Mouse (Mus musculus): ENCODE data around the gene Piezo1. TPM values are rescaled to one million over a fixed set of nuclear protein-coding genes. Genes with fewer than 3 reads are reported as not detected.

The Piezo1 gene
- polyA plus RNA-seq, 1 experiment: 96.7 TPM

- DNase-seq (ENCODE audit: low read depth in 1 of 2, low spot score in 2 of 2): no peak
- peaks cover 16% of the 10 kb centered on the region; the same call in 1 of the 2 replicates for H3K4me1 ChIP-seq (ENCODE audit: control insufficient read depth, insufficient read depth, insufficient read length)
- H3K27me3 ChIP-seq (ENCODE audit: control insufficient read depth, insufficient read depth, low read length): no peaks in the 10 kb centered on the region
- H3K27ac ChIP-seq (ENCODE audit: insufficient read depth, low read length): peak overlapping the region; percentile 95
- no peak for TF ChIP-seq POLR2A (IDR thresholded peaks at IDR 0.05; ENCODE audit: low read depth, low read length)
- no peak for TF ChIP-seq CTCF (IDR thresholded peaks at IDR 0.05; ENCODE audit: extremely low read depth, insufficient read depth, insufficient read length, insufficient replicate concordance)
- H3K36me3 ChIP-seq (ENCODE audit: control insufficient read depth, insufficient read depth, low read length): no peaks in the 10 kb centered on the region
- H3K4me3 ChIP-seq (ENCODE audit: extremely low read depth, insufficient read depth, insufficient read length): no peak overlapping the region
- 22% methylated on average over 10 of the region's 10 CpGs for WGBS
Observed at GRCm38 (mm10) chr8:122557248-122558038, 6.3 kb upstream of the Piezo1 start.

GRCm38 (mm10) chr8:122556030-122557009 is 5.2 kb upstream of the Piezo1 start:
- WGBS: 9% methylated on average over 12 of the region's 12 CpGs
- H3K36me3 ChIP-seq (ENCODE audit: control insufficient read depth, insufficient read depth, low read length): no peaks in the 10 kb centered on the region
- peak overlapping the region; percentile 59 for H3K4me3 ChIP-seq (ENCODE audit: extremely low read depth, insufficient read depth, insufficient read length)
- H3K4me1 ChIP-seq (ENCODE audit: control insufficient read depth, insufficient read depth, insufficient read length): peaks cover 16% of the 10 kb centered on the region; the same call in 1 of the 2 replicates
- peak; percentile 59 to 83 for DNase-seq (ENCODE audit: low read depth in 1 of 2, low spot score in 2 of 2)
- peak overlapping the region; percentile 95 for H3K27ac ChIP-seq (ENCODE audit: insufficient read depth, low read length)
- TF ChIP-seq POLR2A (IDR thresholded peaks at IDR 0.05; ENCODE audit: low read depth, low read length): peak; percentile 87
- TF ChIP-seq CTCF (IDR thresholded peaks at IDR 0.05; ENCODE audit: extremely low read depth, insufficient read depth, insufficient read length, insufficient replicate concordance): no peak
- H3K27me3 ChIP-seq (ENCODE audit: control insufficient read depth, insufficient read depth, low read length): no peaks in the 10 kb centered on the region

- no peak overlapping the region for H3K4me3 ChIP-seq (ENCODE audit: extremely low read depth, insufficient read depth, insufficient read length)
- H3K36me3 ChIP-seq (ENCODE audit: control insufficient read depth, insufficient read depth, low read length): no peaks in the 10 kb centered on the region
- no peaks in the 10 kb centered on the region for H3K27me3 ChIP-seq (ENCODE audit: control insufficient read depth, insufficient read depth, low read length)
- no peak for DNase-seq (ENCODE audit: low read depth in 1 of 2, low spot score in 2 of 2)
- no peak overlapping the region for H3K27ac ChIP-seq (ENCODE audit: insufficient read depth, low read length)
- H3K4me1 ChIP-seq (ENCODE audit: control insufficient read depth, insufficient read depth, insufficient read length): peaks cover 17% of the 10 kb centered on the region; the same call in 1 of the 2 replicates
- TF ChIP-seq CTCF (IDR thresholded peaks at IDR 0.05; ENCODE audit: extremely low read depth, insufficient read depth, insufficient read length, insufficient replicate concordance) (no peak), POLR2A (IDR thresholded peaks at IDR 0.05; ENCODE audit: low read depth, low read length) (no peak)
- WGBS: 76% methylated on average over 6 of the region's 6 CpGs
Observed at GRCm38 (mm10) chr8:122554786-122555185, 3.7 kb upstream of the Piezo1 start.

GRCm38 (mm10) chr8:122550995-122551264 is 199 bp downstream of the Piezo1 start:
- TF ChIP-seq POLR2A (IDR thresholded peaks at IDR 0.05; ENCODE audit: low read depth, low read length) (no peak), CTCF (IDR thresholded peaks at IDR 0.05; ENCODE audit: extremely low read depth, insufficient read depth, insufficient read length, insufficient replicate concordance) (no peak)
- Histone ChIP-seq H3K4me3 (ENCODE audit: extremely low read depth, insufficient read depth, insufficient read length) (peak overlapping the region; percentile 70), H3K36me3 (ENCODE audit: control insufficient read depth, insufficient read depth, low read length) (no peaks in the 10 kb centered on the region), H3K4me1 (ENCODE audit: control insufficient read depth, insufficient read depth, insufficient read length) (peaks cover 39% of the 10 kb centered on the region; the same call in 1 of the 2 replicates), H3K27ac (ENCODE audit: insufficient read depth, low read length) (peak overlapping the region; percentile 73), H3K27me3 (ENCODE audit: control insufficient read depth, insufficient read depth, low read length) (no peaks in the 10 kb centered on the region)
- WGBS: 0% methylated on average over 39 of the region's 43 CpGs
- DNase-seq (ENCODE audit: low read depth in 1 of 2, low spot score in 2 of 2): no peak

- Histone ChIP-seq H3K27me3 (ENCODE audit: control insufficient read depth, insufficient read depth, low read length) (no peaks in the 10 kb centered on the region), H3K36me3 (ENCODE audit: control insufficient read depth, insufficient read depth, low read length) (no peaks in the 10 kb centered on the region), H3K27ac (ENCODE audit: insufficient read depth, low read length) (peak overlapping the region; percentile 73), H3K4me3 (ENCODE audit: extremely low read depth, insufficient read depth, insufficient read length) (peak overlapping the region; percentile 70), H3K4me1 (ENCODE audit: control insufficient read depth, insufficient read depth, insufficient read length) (peaks cover 39% of the 10 kb centered on the region; the same call in 1 of the 2 replicates)
- TF ChIP-seq CTCF (IDR thresholded peaks at IDR 0.05; ENCODE audit: extremely low read depth, insufficient read depth, insufficient read length, insufficient replicate concordance): no peak
- no peak for TF ChIP-seq POLR2A (IDR thresholded peaks at IDR 0.05; ENCODE audit: low read depth, low read length)
- no peak for DNase-seq (ENCODE audit: low read depth in 1 of 2, low spot score in 2 of 2)
- 2% methylated on average over 51 of the region's 52 CpGs for WGBS
Observed at GRCm38 (mm10) chr8:122550234-122550994, 715 bp downstream of the Piezo1 start.

GRCm38 (mm10) chr8:122548891-122549439 is 2.2 kb downstream of the Piezo1 start:
- Histone ChIP-seq H3K36me3 (ENCODE audit: control insufficient read depth, insufficient read depth, low read length) (no peaks in the 10 kb centered on the region), H3K27ac (ENCODE audit: insufficient read depth, low read length) (peak overlapping the region; percentile 80), H3K27me3 (ENCODE audit: control insufficient read depth, insufficient read depth, low read length) (no peaks in the 10 kb centered on the region), H3K4me3 (ENCODE audit: extremely low read depth, insufficient read depth, insufficient read length) (no peak overlapping the region), H3K4me1 (ENCODE audit: control insufficient read depth, insufficient read depth, insufficient read length) (peaks cover 39% of the 10 kb centered on the region; the same call in 1 of the 2 replicates)
- DNase-seq (ENCODE audit: low read depth in 1 of 2, low spot score in 2 of 2): no peak
- WGBS: 73% methylated on average over 3 of the region's 3 CpGs
- no peak for TF ChIP-seq CTCF (IDR thresholded peaks at IDR 0.05; ENCODE audit: extremely low read depth, insufficient read depth, insufficient read length, insufficient replicate concordance)
- TF ChIP-seq POLR2A (IDR thresholded peaks at IDR 0.05; ENCODE audit: low read depth, low read length): no peak

All from spleen, adult 2 months (tissue).